Mouse (Mus musculus): ENCODE measurements around the gene Sema3b. TPM values are rescaled to one million over a fixed set of nuclear protein-coding genes. Genes with fewer than 3 reads are reported as not detected.

Sema3b gene
- polyA plus RNA-seq, 1 experiment, result 55.4 TPM

- H3K36me3 ChIP-seq (ENCODE audit: control insufficient read depth, insufficient read depth, low read length), result peaks cover 29% of the 10 kb centered on the region
- WGBS, result 2% methylated on average over 48 of the region's 48 CpGs
- peak overlapping the region; percentile 91 for H3K27ac ChIP-seq (ENCODE audit: insufficient read depth, low read depth, low read length)
- no peaks in the 10 kb centered on the region for H3K27me3 ChIP-seq (ENCODE audit: control insufficient read depth, insufficient read depth, low read length)
- H3K4me3 ChIP-seq (ENCODE audit: low read depth, low read length), result peak overlapping the region; percentile 44
- H3K4me1 ChIP-seq (ENCODE audit: control insufficient read depth, insufficient read depth, insufficient read length, low read length), result peaks cover 24% of the 10 kb centered on the region
- peak; percentile 66; the same call in 1 of the 2 replicates for TF ChIP-seq POLR2A (IDR thresholded peaks at IDR 0.05; ENCODE audit: low read depth, low read length)
- peak; percentile 94 for TF ChIP-seq CTCF (IDR thresholded peaks at IDR 0.05; ENCODE audit: extremely low read depth, insufficient read length, insufficient replicate concordance, low read depth, low read length)
Observed at GRCm38 (mm10) chr9:107612191-107612944, 3.3 kb upstream of the Sema3b start.

GRCm38 (mm10) chr9:107611456-107612190 lies 2.6 kb upstream of the Sema3b start:
- Histone ChIP-seq H3K4me3 (ENCODE audit: low read depth, low read length) (peak overlapping the region; percentile 44), H3K27me3 (ENCODE audit: control insufficient read depth, insufficient read depth, low read length) (no peaks in the 10 kb centered on the region), H3K4me1 (ENCODE audit: control insufficient read depth, insufficient read depth, insufficient read length, low read length) (peaks cover 30% of the 10 kb centered on the region), H3K27ac (ENCODE audit: insufficient read depth, low read depth, low read length) (peak overlapping the region; percentile 91), H3K36me3 (ENCODE audit: control insufficient read depth, insufficient read depth, low read length) (peaks cover 25% of the 10 kb centered on the region)
- WGBS, result 43% methylated on average over 6 of the region's 6 CpGs
- TF ChIP-seq CTCF (IDR thresholded peaks at IDR 0.05; ENCODE audit: extremely low read depth, insufficient read length, insufficient replicate concordance, low read depth, low read length), result no peak
- no peak for TF ChIP-seq POLR2A (IDR thresholded peaks at IDR 0.05; ENCODE audit: low read depth, low read length)

DNA sequence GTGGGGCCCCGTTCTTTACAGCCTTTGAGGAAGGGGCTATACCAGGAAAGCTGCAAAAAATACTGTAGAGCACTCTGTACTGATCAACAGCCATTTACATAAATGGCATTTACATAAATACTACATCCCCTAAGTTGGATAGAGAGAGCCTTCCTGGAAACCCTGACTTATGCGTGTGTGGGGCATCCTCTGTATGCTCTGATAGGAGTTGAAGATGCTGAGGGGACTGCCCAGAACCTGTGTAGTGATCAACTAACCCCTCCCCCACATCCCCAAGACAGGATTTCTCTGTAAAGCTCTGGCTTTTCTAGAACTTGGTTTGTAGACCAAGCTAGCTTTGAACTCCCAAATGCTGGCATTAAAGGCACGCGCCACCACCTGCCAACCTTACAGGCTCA lies 403 bp upstream of the Sema3b start:
- Histone ChIP-seq H3K27me3 (ENCODE audit: control insufficient read depth, insufficient read depth, low read length) (no peaks in the 10 kb centered on the region), H3K36me3 (ENCODE audit: control insufficient read depth, insufficient read depth, low read length) (peaks cover 4% of the 10 kb centered on the region), H3K27ac (ENCODE audit: insufficient read depth, low read depth, low read length) (no peak overlapping the region), H3K4me3 (ENCODE audit: low read depth, low read length) (no peak overlapping the region), H3K4me1 (ENCODE audit: control insufficient read depth, insufficient read depth, insufficient read length, low read length) (peaks cover 36% of the 10 kb centered on the region)
- 77% methylated on average over 4 of the region's 4 CpGs for WGBS
- no peak for TF ChIP-seq POLR2A (IDR thresholded peaks at IDR 0.05; ENCODE audit: low read depth, low read length)
- no peak for TF ChIP-seq CTCF (IDR thresholded peaks at IDR 0.05; ENCODE audit: extremely low read depth, insufficient read length, insufficient replicate concordance, low read depth, low read length)

GRCm38 (mm10) chr9:107607653-107608245 lies 1.3 kb downstream of the Sema3b start:
- Histone ChIP-seq H3K27ac (ENCODE audit: insufficient read depth, low read depth, low read length) (peak overlapping the region; percentile 63), H3K36me3 (ENCODE audit: control insufficient read depth, insufficient read depth, low read length) (0 out of 2 replicates have a peak, but pooled peaks cover 4% of the 10 kb centered on the region), H3K4me1 (ENCODE audit: control insufficient read depth, insufficient read depth, insufficient read length, low read length) (peaks cover 45% of the 10 kb centered on the region), H3K4me3 (ENCODE audit: low read depth, low read length) (peak overlapping the region; percentile 39), H3K27me3 (ENCODE audit: control insufficient read depth, insufficient read depth, low read length) (no peaks in the 10 kb centered on the region)
- TF ChIP-seq POLR2A (IDR thresholded peaks at IDR 0.05; ENCODE audit: low read depth, low read length) (no peak), CTCF (IDR thresholded peaks at IDR 0.05; ENCODE audit: extremely low read depth, insufficient read length, insufficient replicate concordance, low read depth, low read length) (no peak)
- 17% methylated on average over 9 of the region's 9 CpGs for WGBS

- peak overlapping the region; percentile 63 for H3K27ac ChIP-seq (ENCODE audit: insufficient read depth, low read depth, low read length)
- H3K4me3 ChIP-seq (ENCODE audit: low read depth, low read length), result peak overlapping the region; percentile 39
- H3K27me3 ChIP-seq (ENCODE audit: control insufficient read depth, insufficient read depth, low read length), result no peaks in the 10 kb centered on the region
- H3K36me3 ChIP-seq (ENCODE audit: control insufficient read depth, insufficient read depth, low read length), result 0 out of 2 replicates have a peak, but pooled peaks cover 5% of the 10 kb centered on the region
- WGBS, result 40% methylated on average over 2 of the region's 2 CpGs
- TF ChIP-seq CTCF (IDR thresholded peaks at IDR 0.05; ENCODE audit: extremely low read depth, insufficient read length, insufficient replicate concordance, low read depth, low read length), result no peak
- no peak for TF ChIP-seq POLR2A (IDR thresholded peaks at IDR 0.05; ENCODE audit: low read depth, low read length)
- H3K4me1 ChIP-seq (ENCODE audit: control insufficient read depth, insufficient read depth, insufficient read length, low read length), result peaks cover 47% of the 10 kb centered on the region
Observed at GRCm38 (mm10) chr9:107607036-107607435, 2.0 kb downstream of the Sema3b start.

DNA sequence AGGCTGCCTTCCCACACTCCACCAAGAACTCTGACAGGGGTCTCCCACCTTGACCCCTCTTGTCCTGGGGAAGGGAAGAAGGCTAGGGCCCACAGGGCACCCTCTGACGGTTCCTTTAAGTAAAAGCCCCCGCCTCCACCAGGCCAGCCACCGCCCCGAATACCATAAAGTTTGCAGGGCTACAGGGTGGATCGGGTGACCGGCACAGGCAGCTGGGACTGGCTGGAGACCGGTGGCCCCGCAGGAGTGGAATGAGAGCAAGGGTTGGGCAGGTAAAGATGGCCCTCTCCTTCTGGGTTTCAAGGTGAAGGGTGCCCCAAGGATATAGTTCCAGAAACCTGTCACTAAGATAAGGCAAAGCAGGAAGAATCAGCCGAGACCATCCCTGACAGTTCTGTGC lies 2.4 kb downstream of the Sema3b start:
- H3K36me3 ChIP-seq (ENCODE audit: control insufficient read depth, insufficient read depth, low read length), result 0 out of 2 replicates have a peak, but pooled peaks cover 5% of the 10 kb centered on the region
- H3K4me1 ChIP-seq (ENCODE audit: control insufficient read depth, insufficient read depth, insufficient read length, low read length), result peaks cover 46% of the 10 kb centered on the region
- peak overlapping the region; percentile 63 for H3K27ac ChIP-seq (ENCODE audit: insufficient read depth, low read depth, low read length)
- H3K27me3 ChIP-seq (ENCODE audit: control insufficient read depth, insufficient read depth, low read length), result no peaks in the 10 kb centered on the region
- 16% methylated on average over 9 of the region's 9 CpGs for WGBS
- peak overlapping the region; percentile 39 for H3K4me3 ChIP-seq (ENCODE audit: low read depth, low read length)
- TF ChIP-seq CTCF (IDR thresholded peaks at IDR 0.05; ENCODE audit: extremely low read depth, insufficient read length, insufficient replicate concordance, low read depth, low read length) (no peak), POLR2A (IDR thresholded peaks at IDR 0.05; ENCODE audit: low read depth, low read length) (peak; percentile 34; the same call in 1 of the 2 replicates)
